Mouse (Mus musculus) lung, postnatal 0 days (tissue): ENCODE measurements at regions not wholly inside any gene's neighbourhood (a gene's known extent, or its start where the extent isn't known, plus 50 kb on each side); places are given as distances from the start of the nearest gene placed in this dataset.
"Not testable (repeated sequence)": the region's sequence is repeated elsewhere in the genome, so short reads cannot be mapped to it uniquely, and the experiment has no call there.

Experiments used
- ATAC-seq: fragments of 200-750 bp; cut with Nextera tagmentation; 2 replicates; pipeline ENCODE4 v1.8.0; 2017; ENCODE audit warnings: moderate library complexity
- DNase-seq: peaks from one replicate; pipeline ENCODE4 v3.0.0-alpha.2; 2016; ENCODE audit warnings: low spot score
- H3K27ac ChIP-seq: fragments of 300-500 bp; sonication (generic); 2 replicates; pipeline ENCODE4 v1.5.1; 2014; ENCODE audit warnings: antibody characterized with exemption, mild to moderate bottlenecking, low read length, mixed read lengths
- H3K27me3 ChIP-seq: fragments of 300-500 bp; sonication (generic); replicated peaks from 2 replicates; pipeline ENCODE4 v1.6.1; 2014; ENCODE audit warnings: low read length, mixed read lengths; ENCODE audit not compliant: insufficient read depth
- H3K36me3 ChIP-seq: fragments of 300-500 bp; sonication (generic); 2 replicates; pipeline ENCODE4 v1.6.1; 2014; ENCODE audit warnings: low read length, mixed read lengths; ENCODE audit not compliant: insufficient read depth
- H3K4me1 ChIP-seq: fragments of 300-500 bp; sonication (generic); 2 replicates; pipeline ENCODE4 v1.6.1; 2014; ENCODE audit warnings: antibody characterized with exemption, low read depth, low read length, mixed read lengths; ENCODE audit not compliant: insufficient read depth
- H3K4me2 ChIP-seq: fragments of 300-500 bp; sonication (generic); replicated peaks from 2 replicates; pipeline ENCODE4 v1.6.1; 2014; ENCODE audit warnings: low read depth, mild to moderate bottlenecking, low read length, moderate library complexity, mixed read lengths
- H3K4me3 ChIP-seq: fragments of 300-500 bp; sonication (generic); 2 replicates; pipeline ENCODE4 v1.5.1; 2014; ENCODE audit warnings: low read depth, low read length
- H3K9ac ChIP-seq: fragments of 300-500 bp; sonication (generic); replicated peaks from 2 replicates; pipeline ENCODE4 v1.6.1; 2014; ENCODE audit warnings: low read depth, mild to moderate bottlenecking
- H3K9me3 ChIP-seq: fragments of 300-500 bp; sonication (generic); 2 replicates; pipeline ENCODE4 v1.6.1; 2016; ENCODE audit warnings: low read length, mixed read lengths
- CTCF ChIP-seq: IDR thresholded peaks from 2 replicates; pipeline ENCODE4 v1.5.1; 2016; ENCODE audit warnings: antibody characterized with exemption, mild to moderate bottlenecking
- EP300 ChIP-seq: IDR thresholded peaks from 2 replicates; pipeline ENCODE4 v1.6.1; 2016; ENCODE audit warnings: antibody characterized with exemption, mild to moderate bottlenecking, control low read depth
- WGBS: fragments of 180-500 bp; shearing (Covaris S2); extraction: QIAGEN DNeasy Blood & Tissue Kit; methylation state at CpG from one replicate; pipeline ENCODE4 v1.1.7; 2014; 5-methylcytosine and 5-hydroxymethylcytosine counted together

- ATAC-seq (no peak), DNase-seq (no peak)
- Histone ChIP-seq H3K27ac (no peak overlapping the region), H3K36me3 (no peaks in the 10 kb centered on the region), H3K4me1 (no peaks in the 10 kb centered on the region), H3K4me2 (no peak overlapping the region), H3K9me3 (no peaks in the 10 kb centered on the region), H3K4me3 (no peak overlapping the region), H3K27me3 (no peaks in the 10 kb centered on the region), H3K9ac (no peak overlapping the region)
- TF ChIP-seq EP300: no peak
- 59% methylated on average over 3 of the region's 3 CpGs for WGBS
These were observed 240.2 kb upstream of the Steap4 start for GRCm38 (mm10) chr5:7720061-7720460.

DNA sequence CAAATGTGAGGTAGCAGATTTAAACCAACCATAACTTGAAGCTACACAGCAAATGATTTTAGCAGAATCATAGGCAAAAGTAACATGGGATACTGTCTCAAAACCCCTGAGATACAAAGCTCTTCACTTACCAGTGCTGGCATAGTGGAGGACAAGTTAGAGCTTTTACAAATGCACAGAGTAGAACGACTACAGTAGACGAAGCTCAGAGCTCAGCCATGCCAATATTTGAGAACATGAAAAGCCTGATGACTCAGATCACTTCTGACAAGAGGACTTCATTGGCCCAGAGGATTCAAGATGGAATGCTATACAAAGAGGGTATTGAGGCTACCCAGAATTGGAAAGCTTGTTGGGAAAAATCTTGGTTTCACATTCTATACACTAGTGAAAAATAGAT lies 239.6 kb upstream of the Steap4 start:
- no peak for TF ChIP-seq CTCF
- TF ChIP-seq EP300: no peak
- 48% methylated on average over 2 of the region's 2 CpGs for WGBS
- no peaks in the 10 kb centered on the region for H3K4me1 ChIP-seq
- H3K9ac ChIP-seq: no peak overlapping the region
- H3K36me3 ChIP-seq: no peaks in the 10 kb centered on the region
- no peak overlapping the region for H3K27ac ChIP-seq
- no peaks in the 10 kb centered on the region for H3K9me3 ChIP-seq
- no peak overlapping the region for H3K4me3 ChIP-seq
- ATAC-seq (no peak), DNase-seq (no peak)
- no peaks in the 10 kb centered on the region for H3K27me3 ChIP-seq
- H3K4me2 ChIP-seq: no peak overlapping the region

DNA sequence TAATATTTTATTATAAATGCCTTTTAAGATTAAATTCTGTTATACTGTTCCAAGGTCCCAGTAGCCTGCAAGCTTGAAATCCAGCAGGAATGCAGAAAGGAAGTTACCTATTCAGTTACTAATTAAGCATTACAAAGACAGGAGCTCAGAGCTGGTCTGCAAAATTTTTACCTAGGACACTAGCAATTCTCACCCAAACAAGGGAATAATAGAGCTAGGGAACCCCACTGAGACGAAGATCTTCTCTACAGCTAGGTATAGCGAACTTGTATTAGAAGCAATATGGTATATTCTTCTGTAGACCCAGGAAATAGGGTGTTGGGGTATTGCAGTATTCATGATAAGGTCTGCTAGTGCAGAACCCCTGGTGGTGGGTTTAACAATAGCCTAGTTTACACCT lies 227.7 kb upstream of the Steap4 start:
- not testable (repeated sequence) for H3K4me1 ChIP-seq, H3K36me3 ChIP-seq, H3K9ac ChIP-seq, ATAC-seq, H3K27me3 ChIP-seq, H3K27ac ChIP-seq, H3K4me3 ChIP-seq, H3K9me3 ChIP-seq, H3K4me2 ChIP-seq, DNase-seq
- WGBS: 56% methylated on average over 2 of the region's 2 CpGs

DNA sequence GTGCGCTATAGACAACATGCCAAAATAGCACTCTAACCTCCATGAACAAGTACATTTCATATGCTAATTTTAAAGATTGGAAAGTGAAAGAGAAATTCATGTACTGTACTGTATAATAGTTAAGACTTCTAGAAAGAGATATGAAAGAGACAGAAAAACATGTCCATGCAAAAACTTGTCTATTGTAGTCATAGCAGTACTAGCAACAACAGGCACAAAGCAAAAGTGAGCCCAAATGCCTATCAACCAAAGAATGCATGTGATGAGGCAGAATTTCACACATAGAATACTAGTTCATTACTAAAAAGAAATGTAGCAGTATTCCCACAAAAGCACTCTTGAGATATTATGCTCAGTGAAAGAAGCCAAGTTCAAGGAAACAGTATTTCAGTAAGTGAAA lies 180.4 kb upstream of the Steap4 start:
- Histone ChIP-seq H3K4me1 (no peaks in the 10 kb centered on the region), H3K4me3 (no peak overlapping the region), H3K27ac (no peak overlapping the region), H3K27me3 (no peaks in the 10 kb centered on the region), H3K9me3 (no peaks in the 10 kb centered on the region), H3K9ac (no peak overlapping the region), H3K36me3 (no peaks in the 10 kb centered on the region), H3K4me2 (no peak overlapping the region)
- WGBS: 95% methylated on average over 1 of the region's 1 CpGs
- ATAC-seq (no peak), DNase-seq (no peak)
- TF ChIP-seq CTCF (no peak), EP300 (no peak)

DNA sequence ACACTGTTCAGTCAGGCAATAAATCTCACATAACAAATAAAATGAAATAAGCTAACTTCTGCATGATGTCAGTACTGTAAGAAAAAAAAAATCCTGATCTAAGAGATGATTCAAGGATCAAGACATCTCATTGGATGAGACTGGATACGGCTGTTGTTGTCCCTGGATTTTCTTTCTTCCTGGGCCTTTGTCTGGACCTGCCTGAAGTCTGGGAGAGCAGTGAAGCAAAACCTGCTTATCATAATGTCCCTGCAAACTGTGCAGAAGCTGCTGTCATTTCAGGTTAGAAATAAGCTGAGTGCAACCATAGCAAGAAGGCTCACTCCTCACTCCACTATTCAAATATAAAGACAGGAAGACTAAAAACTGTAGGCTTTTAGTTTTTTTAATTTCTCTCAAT lies 178.0 kb upstream of the Steap4 start:
- DNase-seq: no peak
- Histone ChIP-seq H3K4me3 (no peak overlapping the region), H3K27ac (no peak overlapping the region), H3K27me3 (no peaks in the 10 kb centered on the region), H3K4me2 (no peak overlapping the region), H3K9me3 (no peaks in the 10 kb centered on the region), H3K4me1 (no peaks in the 10 kb centered on the region), H3K9ac (no peak overlapping the region), H3K36me3 (no peaks in the 10 kb centered on the region)
- TF ChIP-seq CTCF (no peak), EP300 (no peak)
- WGBS: 80% methylated on average over 1 of the region's 1 CpGs
- ATAC-seq: no peak

GRCm38 (mm10) chr5:7788406-7788805 lies 171.9 kb upstream of the Steap4 start:
- Histone ChIP-seq H3K36me3 (no peaks in the 10 kb centered on the region), H3K4me1 (no peaks in the 10 kb centered on the region), H3K27ac (no peak overlapping the region), H3K4me2 (no peak overlapping the region), H3K27me3 (no peaks in the 10 kb centered on the region), H3K9me3 (no peaks in the 10 kb centered on the region), H3K9ac (no peak overlapping the region), H3K4me3 (no peak overlapping the region)
- ATAC-seq: no peak
- WGBS: 70% methylated on average over 5 of the region's 5 CpGs
- TF ChIP-seq EP300 (no peak), CTCF (no peak)
- DNase-seq: no peak

GRCm38 (mm10) chr5:7789126-7789525 lies 171.1 kb upstream of the Steap4 start:
- DNase-seq (no peak), ATAC-seq (no peak)
- no peaks in the 10 kb centered on the region for H3K4me1 ChIP-seq
- no peak overlapping the region for H3K4me2 ChIP-seq
- no peaks in the 10 kb centered on the region for H3K36me3 ChIP-seq
- no peak overlapping the region for H3K27ac ChIP-seq
- H3K9ac ChIP-seq: no peak overlapping the region
- WGBS: 81% methylated on average over 1 of the region's 1 CpGs
- TF ChIP-seq EP300 (no peak), CTCF (no peak)
- H3K4me3 ChIP-seq: no peak overlapping the region
- H3K9me3 ChIP-seq: no peaks in the 10 kb centered on the region
- H3K27me3 ChIP-seq: no peaks in the 10 kb centered on the region
